Mouse (Mus musculus) cerebellum, adult (tissue): ENCODE measurements around the gene Clec12a.

Experiments
- ATAC-seq: cut with Nextera tagmentation; 2 replicates; pipeline ENCODE4 v1.9.2; 2017; ENCODE audit warnings: mild to moderate bottlenecking, moderate library complexity, mixed read lengths; ENCODE audit not compliant: insufficient number of reproducible peaks, low FRiP score, low TSS enrichment

Clec12a gene

DNA sequence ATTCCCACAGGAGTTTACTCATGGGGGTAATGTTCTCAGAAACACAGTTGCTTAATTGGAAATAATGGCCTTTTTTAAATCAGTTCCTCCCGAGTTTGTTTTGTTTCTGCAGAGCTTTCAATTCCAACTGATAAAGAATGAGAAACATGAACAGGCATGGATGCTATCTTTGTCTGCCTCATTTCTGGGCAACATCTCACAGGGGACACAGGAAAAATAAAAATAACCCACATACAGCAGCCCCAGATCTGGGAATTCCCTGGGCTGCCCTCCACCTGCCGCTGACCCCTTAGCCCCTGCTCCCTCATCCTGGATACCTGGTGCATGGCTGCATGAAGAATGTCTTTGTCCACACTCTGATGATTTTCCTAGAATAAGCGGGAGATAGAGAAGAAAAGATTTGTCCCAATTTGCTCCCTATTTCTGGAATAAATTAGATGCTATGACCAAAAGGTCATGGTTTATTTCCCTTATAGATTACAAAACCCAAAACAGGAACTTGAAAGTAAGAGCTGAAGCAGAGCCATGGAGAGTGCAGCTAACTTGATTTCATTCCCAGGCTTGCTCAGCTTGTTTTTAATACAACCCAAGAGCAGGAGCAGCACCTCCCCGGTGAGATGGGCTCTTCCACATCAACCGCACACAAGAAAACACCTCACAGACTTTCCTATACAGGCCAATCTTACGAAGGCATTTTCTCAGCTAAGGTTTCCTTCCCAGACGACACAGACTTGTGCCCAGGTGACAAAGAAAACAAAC is 27.1 kb downstream of the Clec12a start:
- no peak for ATAC-seq

- no peak for ATAC-seq
These were observed 32.5 kb downstream of the Clec12a start for GRCm38 (mm10) chr6:129374937-129375471.

- no peak for ATAC-seq
These were observed 38.0 kb downstream of the Clec12a start for GRCm38 (mm10) chr6:129380454-129380853.

DNA sequence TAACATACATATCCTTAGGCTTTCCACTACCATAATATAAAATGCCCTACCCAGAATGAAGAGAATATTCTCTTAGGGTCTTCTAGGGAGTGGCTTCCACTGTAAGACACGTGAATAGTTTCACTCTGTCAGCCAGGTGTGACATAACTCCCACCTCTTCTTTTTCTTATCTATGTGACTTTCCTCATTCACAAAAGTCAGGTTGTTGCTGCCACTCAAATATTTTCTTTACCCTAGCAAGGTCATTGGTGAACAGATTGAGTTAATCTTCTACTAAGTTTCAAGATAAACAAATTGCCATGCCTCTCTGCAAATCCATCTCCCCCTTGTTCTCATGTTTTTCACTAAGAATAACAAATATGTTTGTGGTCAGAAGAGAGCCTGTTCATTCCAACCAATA is 39.2 kb downstream of the Clec12a start:
- no peak for ATAC-seq

DNA sequence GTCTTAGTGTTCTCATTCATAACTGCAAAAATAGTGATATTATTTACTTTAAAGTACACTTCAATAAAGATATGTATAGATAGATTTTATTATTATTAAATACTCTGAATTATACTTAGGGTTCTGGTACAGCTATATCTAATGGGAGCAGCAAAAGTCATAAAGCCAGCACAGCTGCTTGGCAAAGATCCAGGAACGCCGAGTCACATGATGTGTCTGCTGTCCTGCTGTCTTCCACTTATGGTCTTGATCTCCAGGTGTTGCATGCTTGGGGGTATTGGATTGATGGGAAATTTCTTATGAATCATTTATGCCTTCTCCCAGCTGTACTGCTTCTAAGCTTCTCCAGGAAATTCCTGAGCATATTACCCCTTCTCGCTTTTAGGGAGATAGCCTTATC is 41.0 kb downstream of the Clec12a start:
- no peak for ATAC-seq

DNA sequence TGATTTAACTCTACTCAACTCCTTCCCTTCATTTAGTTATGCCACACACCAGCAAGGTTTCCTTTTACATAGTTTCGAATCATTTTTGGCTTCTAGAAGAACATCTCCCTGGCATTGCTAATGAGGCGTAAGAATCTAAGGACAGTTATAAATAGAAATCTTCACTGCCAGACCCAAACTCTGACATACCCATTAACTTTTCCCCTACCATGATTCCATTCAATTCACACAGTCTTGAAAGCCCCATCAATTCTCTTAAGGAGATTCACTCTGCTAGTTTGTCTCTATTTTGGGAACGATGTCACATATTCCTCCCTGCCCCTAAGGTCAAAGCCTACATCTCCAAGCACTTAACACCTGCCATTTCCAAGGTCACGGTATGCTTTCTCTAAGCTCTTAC is 42.5 kb downstream of the Clec12a start:
- no peak for ATAC-seq

DNA sequence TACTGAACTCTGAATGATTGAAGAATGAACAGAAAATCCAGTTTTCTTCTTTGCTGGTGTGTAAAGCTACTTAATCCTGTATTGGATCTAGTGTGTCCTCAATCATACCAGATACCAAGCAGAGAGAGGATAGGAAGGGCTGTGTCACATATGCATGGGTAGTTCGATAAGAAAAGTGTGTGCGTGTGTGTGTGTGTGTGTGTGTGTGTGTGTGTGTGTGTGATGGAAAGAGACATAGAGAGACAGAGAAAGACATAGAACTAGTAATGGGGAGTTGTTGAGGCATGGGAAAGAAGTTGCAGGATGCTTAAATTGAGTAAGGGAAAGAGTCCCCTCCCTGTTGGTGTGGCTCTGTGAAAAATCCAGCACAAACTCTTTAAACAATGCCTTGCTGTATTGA is 43.3 kb downstream of the Clec12a start, which contains the start of gene Clec12b:
TSS of gene Clec12b (minus strand) at position 101 of the 400 bp plus-strand sequence.
- ATAC-seq = no peak

- ATAC-seq = no peak
These were observed 50.7 kb downstream of the Clec12a start for GRCm38 (mm10) chr6:129393087-129393720.

GRCm38 (mm10) chr6:129393732-129394131 is 51.2 kb downstream of the Clec12a start:
- ATAC-seq = no peak

DNA sequence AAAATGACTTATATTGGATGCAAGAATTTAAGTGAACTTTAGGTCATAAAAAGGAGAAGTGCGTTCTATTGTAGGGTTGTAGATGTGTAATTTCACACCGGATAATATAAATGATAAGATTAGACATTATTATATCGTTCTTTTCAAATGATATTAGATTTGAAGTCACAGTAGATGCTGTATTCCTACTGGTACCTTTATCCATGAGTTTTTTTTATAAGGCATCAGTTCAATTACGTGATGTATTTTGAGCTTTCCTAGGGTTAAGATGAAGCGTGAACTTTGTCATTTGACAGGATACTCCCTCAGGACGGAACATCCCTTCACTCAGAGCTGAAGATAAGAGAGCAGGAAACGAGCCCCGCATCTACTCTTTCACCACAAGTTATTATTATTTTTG is 54.5 kb downstream of the Clec12a start, which contains the start of gene Clec1b:
TSS of gene Clec1b (plus strand) at position 301 of the 400 bp plus-strand sequence.
- ATAC-seq = no peak

GRCm38 (mm10) chr6:129399945-129400344 is 57.5 kb downstream of the Clec12a start:
- no peak for ATAC-seq

DNA sequence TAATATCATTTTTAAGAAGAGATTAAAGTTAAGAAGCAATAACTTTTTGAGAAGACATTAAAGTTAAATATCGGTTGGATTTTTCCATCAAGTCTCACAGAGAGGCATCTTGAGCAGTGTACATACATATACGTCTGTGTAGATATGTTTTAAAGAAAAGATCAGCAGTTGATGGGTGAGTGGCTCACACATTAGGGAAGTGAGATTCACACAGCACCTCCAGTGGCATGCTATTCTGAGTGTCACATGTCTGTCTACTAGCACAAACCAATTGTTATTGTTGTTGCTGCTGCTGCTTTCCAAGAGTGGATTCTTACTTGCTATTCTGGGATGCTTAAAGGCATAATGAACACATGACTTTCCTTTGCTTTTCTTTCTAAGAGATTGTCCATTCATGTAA is 59.9 kb downstream of the Clec12a start:
- no peak for ATAC-seq

DNA sequence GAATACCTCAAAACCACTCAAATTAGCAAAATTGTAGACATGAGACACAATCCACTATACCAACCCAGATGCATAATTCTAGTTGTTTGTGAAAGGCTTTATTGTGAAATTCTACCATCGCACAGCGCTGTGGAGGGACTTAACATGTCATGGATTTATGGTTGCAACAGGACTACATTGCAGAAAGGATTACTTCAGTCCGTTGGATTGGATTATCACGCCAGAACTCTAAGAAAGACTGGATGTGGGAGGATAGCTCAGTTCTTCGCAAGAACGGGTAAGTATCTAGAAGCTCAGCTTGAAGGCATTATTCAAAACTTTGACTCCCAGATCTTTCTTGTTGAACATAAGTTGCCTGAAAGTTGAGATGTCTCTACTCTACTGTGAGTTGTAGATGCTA is 60.9 kb downstream of the Clec12a start:
- no peak for ATAC-seq

DNA sequence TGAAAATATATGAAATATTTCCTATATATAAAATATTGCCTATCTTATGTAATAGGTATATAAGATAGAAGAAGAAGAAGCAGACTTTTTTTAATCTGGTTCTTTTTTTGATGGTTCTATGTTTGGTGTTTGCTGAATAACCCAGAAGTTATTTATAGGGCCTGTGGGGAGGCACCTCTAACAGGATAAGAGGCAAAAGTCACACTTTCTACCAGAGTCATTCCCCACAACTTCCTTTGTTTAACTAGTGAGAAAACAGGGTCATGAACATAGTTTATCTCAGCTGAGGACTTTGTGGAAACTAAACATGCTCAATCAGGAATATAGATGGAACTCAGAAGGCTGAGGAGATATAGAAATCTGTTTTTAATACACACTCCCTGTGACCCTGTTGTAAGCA is 63.5 kb downstream of the Clec12a start:
- no peak for ATAC-seq

DNA sequence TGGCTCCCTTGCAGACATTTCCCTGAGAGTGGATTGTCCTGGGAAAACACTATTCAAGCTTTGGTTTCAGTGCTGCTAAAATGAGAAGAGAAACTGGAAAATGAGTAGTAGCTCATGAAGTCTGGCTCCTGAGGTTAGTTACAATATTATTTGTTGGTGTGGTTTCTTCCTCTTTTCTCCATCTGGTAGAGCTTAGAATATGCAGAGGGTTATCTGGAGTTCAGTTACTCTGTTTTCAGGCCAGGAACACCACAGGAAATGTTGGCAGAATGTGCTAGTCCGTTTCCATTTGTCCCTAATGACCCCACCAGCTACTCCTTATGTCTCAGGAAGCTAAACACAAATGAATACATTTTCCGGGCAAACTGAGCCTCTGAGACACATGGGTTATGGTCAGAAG is 64.8 kb downstream of the Clec12a start:
- no peak for ATAC-seq

DNA sequence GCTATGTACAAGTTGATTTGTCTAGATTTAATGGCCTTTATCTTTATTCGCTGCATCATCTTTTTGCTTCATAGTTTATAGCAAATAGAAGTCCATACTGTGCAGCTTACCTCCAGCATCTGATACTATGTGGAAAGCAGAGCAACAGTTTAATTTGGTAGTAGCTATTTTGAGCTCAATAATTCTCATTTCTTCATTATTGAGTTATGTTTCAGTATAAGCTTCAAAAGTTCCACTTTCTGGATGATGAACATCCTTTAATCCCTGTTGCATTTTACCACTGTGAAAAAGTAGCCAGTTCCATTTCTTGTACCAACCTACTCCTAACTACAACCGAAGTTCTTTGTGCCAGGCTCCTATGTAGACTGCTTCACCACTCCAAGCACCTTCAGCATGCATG is 66.1 kb downstream of the Clec12a start, which contains the start of gene Clec9a:
TSS of gene Clec9a (plus strand) at position 301 of the 400 bp plus-strand sequence.
- no peak for ATAC-seq

GRCm38 (mm10) chr6:129414177-129414576 is 71.7 kb downstream of the Clec12a start:
- no peak for ATAC-seq
